Mouse (Mus musculus) forebrain, embryonic 10.5 days (tissue): ENCODE data around the gene 5730455P16Rik. TPM values are rescaled to one million over a fixed set of nuclear protein-coding genes. Genes with fewer than 3 reads are reported as not detected.

Experiments
- DNase-seq: peaks from one replicate; pipeline ENCODE4 v3.0.0-alpha.2; 2017; ENCODE audit warnings: low spot score; ENCODE audit errors: extremely low spot score
- H3K27ac ChIP-seq: fragments of 300-500 bp; sonication (generic); 2 replicates; pipeline ENCODE4 v1.5.1; 2016; ENCODE audit warnings: mild to moderate bottlenecking
- H3K27me3 ChIP-seq: fragments of 300-500 bp; sonication (generic); 2 replicates; pipeline ENCODE4 v1.6.1; 2016; ENCODE audit warnings: mild to moderate bottlenecking; ENCODE audit not compliant: poor library complexity, severe bottlenecking
- H3K36me3 ChIP-seq: fragments of 300-500 bp; sonication (generic); replicated peaks from 2 replicates; pipeline ENCODE4 v1.6.1; 2016; ENCODE audit warnings: mild to moderate bottlenecking, moderate library complexity
- H3K4me1 ChIP-seq: fragments of 300-500 bp; sonication (generic); 2 replicates; pipeline ENCODE4 v1.6.1; 2016
- H3K4me3 ChIP-seq: fragments of 300-500 bp; sonication (generic); 2 replicates; pipeline ENCODE4 v1.5.1; 2016; ENCODE audit warnings: mild to moderate bottlenecking, moderate library complexity
- H3K9me3 ChIP-seq: fragments of 300-500 bp; sonication (generic); 2 replicates; pipeline ENCODE4 v1.6.1; 2016; ENCODE audit warnings: mild to moderate bottlenecking, moderate library complexity
- WGBS: fragments of 180-500 bp; shearing (Covaris S2); methylation state at CpG from one replicate; pipeline ENCODE4 v1.1.7; 2016; 5-methylcytosine and 5-hydroxymethylcytosine counted together
- polyA plus RNA-seq: library from polyadenylated mRNA; unstranded; fragments of >200 nt; fragmentation: Nextera tagmentation; extraction: Ambion mirVana; gene quantifications from 2 replicates; pipeline ENCODE4 v1.2.1, GENCODE M21; 2016

The 5730455P16Rik gene
- polyA plus RNA-seq, 1 experiment from 2014 or later = 29.4 TPM

DNA sequence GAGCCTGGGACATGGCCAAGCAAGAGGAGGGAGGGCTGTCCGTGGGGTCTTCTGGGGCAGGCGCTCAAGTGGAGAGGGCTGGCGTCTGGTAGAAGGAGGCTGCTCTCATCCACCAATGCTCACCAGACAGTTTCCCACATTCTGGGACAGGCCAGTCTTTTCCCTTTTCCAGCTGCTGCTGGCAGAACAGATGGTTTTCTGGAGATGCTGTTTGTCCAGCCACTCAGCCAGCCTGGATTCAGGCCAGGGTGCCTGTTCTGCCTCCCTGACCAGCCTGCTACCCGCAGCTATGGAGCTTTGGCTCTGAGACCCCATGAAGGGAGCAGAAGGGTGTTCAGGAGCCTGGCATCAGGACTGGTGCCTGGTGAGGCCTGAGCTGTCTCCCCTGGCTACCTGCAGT is 66.6 kb downstream of the 5730455P16Rik start:
- H3K4me3 ChIP-seq = no peak overlapping the region
- H3K27ac ChIP-seq = peak overlapping the region; percentile 56; the same call in 1 of the 2 replicates
- no peaks in the 10 kb centered on the region for H3K9me3 ChIP-seq
- no peak for DNase-seq
- 81% methylated on average over 4 of the region's 4 CpGs for WGBS
- peaks cover 27% of the 10 kb centered on the region for H3K27me3 ChIP-seq
- H3K4me1 ChIP-seq = peaks cover 66% of the 10 kb centered on the region
- H3K36me3 ChIP-seq = no peaks in the 10 kb centered on the region

Other genes starting within 250 kb of the 5730455P16Rik start
- 33.9 and 38.2 TPM in 2 replicates for gene Tefm, start 235.9 kb downstream of the 5730455P16Rik start, polyA plus RNA-seq
- 0.73 and 0.77 TPM in 2 replicates for gene Adap2, start 223.9 kb downstream of the 5730455P16Rik start, polyA plus RNA-seq
- 4.0 and 4.5 TPM in 2 replicates for gene Rnf135, start 194.2 kb downstream of the 5730455P16Rik start, polyA plus RNA-seq
- 50.4 and 53.3 TPM in 2 replicates for gene Rhot1, start 169.0 kb downstream of the 5730455P16Rik start, polyA plus RNA-seq
- 3.1 and 3.6 TPM in 2 replicates for gene Rhbdl3, start 77.1 kb downstream of the 5730455P16Rik start, polyA plus RNA-seq
- 301 and 320 TPM in 2 replicates for gene Zfp207, start 5.2 kb upstream of the 5730455P16Rik start, polyA plus RNA-seq
- gene Psmd11, start 50.6 kb upstream of the 5730455P16Rik start, polyA plus RNA-seq = 414 and 424 TPM in 2 replicates
- gene Cdk5r1, start 99.0 kb upstream of the 5730455P16Rik start, polyA plus RNA-seq = 3.1 and 4.7 TPM in 2 replicates